Mouse (Mus musculus) thymus, postnatal 25 days (tissue): ENCODE results near the gene Mrpl49.

ENCODE experiments used
- DNase-seq: peaks from one replicate; pipeline ENCODE4 v3.0.0; 2022

Mrpl49 gene

GRCm38 (mm10) chr19:6057313-6058096 lies at the start of gene Mrpl49, which contains the start of gene Fau:
TSS of gene Mrpl49 (minus strand) at chr19:6057785.
TSS of gene Fau (plus strand) at chr19:6057844.
- peak; percentile 99 for DNase-seq

GRCm38 (mm10) chr19:6105586-6105985 lies 48.0 kb upstream of the Mrpl49 start, which contains the start of gene Naaladl1:
TSS of gene Naaladl1 (plus strand) at chr19:6105782.
- DNase-seq = no peak

- DNase-seq = no peak
Observed at GRCm38 (mm10) chr19:6104476-6104875, 46.9 kb upstream of the Mrpl49 start.

GRCm38 (mm10) chr19:6102169-6102853 lies 44.7 kb upstream of the Mrpl49 start:
- DNase-seq = no peak

GRCm38 (mm10) chr19:6101186-6101585 lies 43.6 kb upstream of the Mrpl49 start:
- DNase-seq = no peak

GRCm38 (mm10) chr19:6097847-6098246 lies 40.3 kb upstream of the Mrpl49 start:
- no peak for DNase-seq

GRCm38 (mm10) chr19:6094119-6094518 lies 36.5 kb upstream of the Mrpl49 start, which contains the start of gene AC131692.1:
TSS of gene AC131692.1 (plus strand) at chr19:6094419.
- DNase-seq = no peak

GRCm38 (mm10) chr19:6088841-6089240 lies 31.3 kb upstream of the Mrpl49 start:
- DNase-seq = no peak

- DNase-seq = peak; percentile 70
Observed at GRCm38 (mm10) chr19:6085417-6085879, 27.9 kb upstream of the Mrpl49 start.

GRCm38 (mm10) chr19:6084478-6085248 lies 27.1 kb upstream of the Mrpl49 start, which contains the start of the genes Zfpl1 and Cdca5:
TSS of gene Zfpl1 (minus strand) at chr19:6084956.
TSS of gene Cdca5 (plus strand) at chr19:6084983.
- DNase-seq = peak; percentile 94

GRCm38 (mm10) chr19:6082156-6082555 lies 24.6 kb upstream of the Mrpl49 start, which contains the start of gene Gm28374:
TSS of gene Gm28374 (minus strand) at chr19:6082256.
- DNase-seq = no peak

- DNase-seq = no peak
Observed at GRCm38 (mm10) chr19:6079983-6080480, 22.4 kb upstream of the Mrpl49 start, which contains the start of gene Tmem262. TSS of gene Tmem262 (plus strand) at chr19:6080033.

GRCm38 (mm10) chr19:6076564-6077393 lies 19.2 kb upstream of the Mrpl49 start, which contains the start of gene Vps51:
TSS of gene Vps51 (minus strand) at chr19:6077231.
- DNase-seq = peak; percentile 88

GRCm38 (mm10) chr19:6073889-6074288 lies 16.3 kb upstream of the Mrpl49 start:
- no peak for DNase-seq

GRCm38 (mm10) chr19:6071261-6071660 lies 13.7 kb upstream of the Mrpl49 start:
- no peak for DNase-seq

- DNase-seq = no peak
Observed at GRCm38 (mm10) chr19:6070571-6071250, 13.1 kb upstream of the Mrpl49 start.

GRCm38 (mm10) chr19:6069851-6070250 lies 12.3 kb upstream of the Mrpl49 start:
- DNase-seq = no peak

GRCm38 (mm10) chr19:6068951-6069350 lies 11.4 kb upstream of the Mrpl49 start:
- peak; percentile 54 for DNase-seq

GRCm38 (mm10) chr19:6067724-6068415 lies 10.3 kb upstream of the Mrpl49 start, which contains the start of gene Tm7sf2:
TSS of gene Tm7sf2 (minus strand) at chr19:6068373.
- peak; percentile 87 for DNase-seq
